Comparison of ENCODE assay signal across 21 mouse cellular contexts in the genomic region with DNA sequence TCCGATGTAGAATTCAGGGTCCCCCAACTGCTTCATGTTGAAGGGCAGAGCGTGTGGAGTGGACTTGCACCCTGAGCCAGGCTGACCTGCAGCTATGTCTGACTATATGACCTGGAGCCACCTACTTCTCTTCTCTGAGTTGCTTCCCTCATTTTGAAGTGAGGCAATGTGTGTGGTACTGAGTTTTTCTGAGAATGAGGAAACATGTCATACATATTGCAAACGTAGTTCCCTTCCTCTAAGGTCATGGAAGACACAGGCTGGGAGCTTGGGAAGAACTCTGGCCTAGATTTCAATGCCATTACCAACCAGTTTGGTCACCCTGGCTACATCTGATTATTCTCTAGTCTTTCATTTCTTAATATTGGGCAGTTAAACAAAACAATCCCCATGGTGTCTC. TPM values are rescaled to one million over a fixed set of nuclear protein-coding genes. Genes with fewer than 3 reads are reported as not detected.
DNase-seq lines count a peak whose midpoint lies in the region; ATAC-seq lines count a peak whose summit lies in the region.
"Had no signal": no experiment of that assay in that cellular context is flagged by ENCODE, and none has a peak within 500 bp of the region (broad histone marks: within the 10 kb centered on the region; RNA-seq: fewer than 3 reads in every experiment).

No protein-coding gene starts in this region.

- peak; percentile 35; the same call in 1 of the 2 replicates for ATAC-seq in liver, embryonic 16.5 days (ENCODE audit: low read depth)
- no peak for ATAC-seq in liver, embryonic 11.5 days (replicated peaks; ENCODE audit: low FRiP score)
- ATAC-seq: forebrain, embryonic 16.5 days; intestine, embryonic 15.5 days had no signal

- no peaks in the 10 kb centered on the region for H3K27me3 ChIP-seq in liver, embryonic 16.5 days (ENCODE audit: control insufficient read depth, insufficient read depth, low read depth, low read length)
- no peaks in the 10 kb centered on the region for H3K27me3 ChIP-seq in liver, embryonic 11.5 days (replicated peaks; ENCODE audit: control insufficient read depth, insufficient read depth, low read length)
- H3K27me3 ChIP-seq in splenic B cell, adult 2 months (ENCODE audit: control insufficient read depth, insufficient read depth, low read length, poor library complexity, severe bottlenecking): no peaks in the 10 kb centered on the region
- H3K27me3 ChIP-seq: embryonic facial prominence, embryonic 15.5 days; heart, embryonic 13.5 days; intestine, embryonic 15.5 days; limb, embryonic 13.5 days; lung, embryonic 15.5 days; midbrain, embryonic 12.5 days; neural tube, embryonic 13.5 days had no signal

- no peaks in the 10 kb centered on the region for H3K4me1 ChIP-seq in liver, embryonic 16.5 days (ENCODE audit: control insufficient read depth, low read depth, low read length)
- H3K4me1 ChIP-seq in liver, embryonic 11.5 days (replicated peaks; ENCODE audit: control insufficient read depth, insufficient read depth, low read length): no peaks in the 10 kb centered on the region
- H3K4me1 ChIP-seq: intestine, embryonic 15.5 days; midbrain, embryonic 12.5 days; neural tube, embryonic 13.5 days had no signal

- H3K4me2 ChIP-seq in liver, embryonic 16.5 days (ENCODE audit: low read depth, low read length): no peak overlapping the region
- no peak overlapping the region for H3K4me2 ChIP-seq in liver, embryonic 11.5 days
- H3K4me2 ChIP-seq: embryonic facial prominence, embryonic 15.5 days; heart, embryonic 13.5 days; hindbrain, embryonic 14.5 days; intestine, embryonic 15.5 days; limb, embryonic 13.5 days; lung, embryonic 15.5 days; midbrain, embryonic 12.5 days; neural tube, embryonic 13.5 days had no signal

- no peaks in the 10 kb centered on the region for H3K79me2 ChIP-seq in macrophage (ENCODE audit: inconsistent target)

- WGBS in liver, embryonic 16.5 days (ENCODE audit: insufficient replicate concordance): 52% methylated on average over 3 of the region's 3 CpGs
- WGBS in liver, embryonic 11.5 days: 73% methylated on average over 3 of the region's 3 CpGs
- 57% methylated on average over 3 of the region's 3 CpGs for WGBS in macrophage (ENCODE audit: missing documents)

- H3K27ac ChIP-seq in liver, embryonic 16.5 days (ENCODE audit: low read length): no peak overlapping the region
- no peak overlapping the region for H3K27ac ChIP-seq in liver, embryonic 11.5 days (ENCODE audit: low read depth, low read length)
- peak overlapping the region; percentile 65 for H3K27ac ChIP-seq in macrophage
- H3K27ac ChIP-seq: embryonic facial prominence, embryonic 15.5 days; heart, embryonic 13.5 days; hindbrain, embryonic 14.5 days; intestine, embryonic 15.5 days; limb, embryonic 13.5 days; lung, embryonic 15.5 days; midbrain, embryonic 12.5 days; neural tube, embryonic 13.5 days had no signal

- H3K4me3 ChIP-seq in liver, embryonic 16.5 days (ENCODE audit: low read depth, low read length): no peak overlapping the region
- no peak overlapping the region for H3K4me3 ChIP-seq in liver, embryonic 11.5 days (ENCODE audit: low read depth, low read length)
- H3K4me3 ChIP-seq in macrophage (ENCODE audit: inconsistent target): no peak overlapping the region
- H3K4me3 ChIP-seq: embryonic facial prominence, embryonic 15.5 days; heart, embryonic 13.5 days; intestine, embryonic 15.5 days; limb, embryonic 13.5 days; lung, embryonic 15.5 days; midbrain, embryonic 12.5 days; neural tube, embryonic 13.5 days had no signal

- no peak overlapping the region for H3K9ac ChIP-seq in liver, embryonic 16.5 days (ENCODE audit: low read depth, low read length)
- H3K9ac ChIP-seq in liver, embryonic 11.5 days (ENCODE audit: low read depth, low read length): no peak overlapping the region
- H3K9ac ChIP-seq: embryonic facial prominence, embryonic 15.5 days; heart, embryonic 13.5 days; hindbrain, embryonic 14.5 days; intestine, embryonic 15.5 days; limb, embryonic 13.5 days; lung, embryonic 15.5 days; midbrain, embryonic 12.5 days; neural tube, embryonic 13.5 days had no signal

- H3K36me3 ChIP-seq in liver, embryonic 16.5 days (ENCODE audit: control insufficient read depth, insufficient read depth): no peaks in the 10 kb centered on the region
- no peaks in the 10 kb centered on the region for H3K36me3 ChIP-seq in liver, embryonic 11.5 days (ENCODE audit: control insufficient read depth, insufficient read depth, low read length)
- no peaks in the 10 kb centered on the region for H3K36me3 ChIP-seq in macrophage (ENCODE audit: inconsistent target)
- H3K36me3 ChIP-seq in splenic B cell, adult 2 months (ENCODE audit: control insufficient read depth, insufficient read depth, low read length, poor library complexity, severe bottlenecking): no peaks in the 10 kb centered on the region
- H3K36me3 ChIP-seq: embryonic facial prominence, embryonic 15.5 days; heart, embryonic 13.5 days; intestine, embryonic 15.5 days; limb, embryonic 13.5 days; lung, embryonic 15.5 days; midbrain, embryonic 12.5 days; neural tube, embryonic 13.5 days had no signal

- no peak for DNase-seq in liver, embryonic 11.5 days (ENCODE audit: low spot score)
- peak; percentile 6 to 27 for DNase-seq in spleen, postnatal 36 days (ENCODE audit: low spot score in 2 of 2)
- no peak for DNase-seq in spleen, adult 18-20 months
- DNase-seq in splenic B cell, adult 2 months (ENCODE audit: low read depth, low spot score): peak; percentile 18
- DNase-seq in embryo, embryonic 10 days (ENCODE audit: low spot score): no peak
- no peak for DNase-seq in adrenal gland, adult 18-20 months (ENCODE audit: low spot score in 2 of 2)
- DNase-seq: cerebellum, adult 11 months; cerebellum, postnatal 10 days; kidney, postnatal 4 days; thymus, postnatal 36 days had no signal

- H3K9me3 ChIP-seq in liver, embryonic 16.5 days (replicated peaks; ENCODE audit: control insufficient read depth, low read length): no peaks in the 10 kb centered on the region
- H3K9me3 ChIP-seq in liver, embryonic 11.5 days (ENCODE audit: control insufficient read depth, low read length): no peaks in the 10 kb centered on the region
- H3K9me3 ChIP-seq: embryonic facial prominence, embryonic 15.5 days; heart, embryonic 13.5 days; intestine, embryonic 15.5 days; limb, embryonic 13.5 days; lung, embryonic 15.5 days; midbrain, embryonic 12.5 days; neural tube, embryonic 13.5 days had no signal

RNA-seq across cellular contexts. Expression of a gene that starts 54.1 kb away (rescaled TPM):
- polyA plus RNA-seq in liver, embryonic 16.5 days (2015; fragmentation: Nextera tagmentation; extraction: Ambion mirVana): 2.4 and 2.5 TPM in 2 replicates
- polyA plus RNA-seq in liver, embryonic 11.5 days (2014; fragmentation: Nextera tagmentation; extraction: Ambion mirVana): 3.9 and 4.1 TPM in 2 replicates
- total RNA-seq in macrophage (2018; cell fraction: chromatin; rRNA removed): 100 to 1,000 TPM in 21 of 26 experiments, 10 to 100 TPM in 5; 66.6 to 682 (median 239) TPM
- total RNA-seq in macrophage (2018; cell fraction: cytosol; rRNA removed): 10 to 100 TPM in 17 of 26 experiments, 1 to 10 TPM in 9; 5.9 to 25.9 (median 13.4) TPM
- total RNA-seq in macrophage (2018; cell fraction: nucleus; rRNA removed): 100 to 1,000 TPM in 21 of 26 experiments, 10 to 100 TPM in 5; 51.4 to 366 (median 145) TPM
- polyA plus RNA-seq in macrophage (2018): 7.7 to 9.7 TPM (median 9.5 TPM) in 3 replicates
- 1 to 10 TPM; 5.0 TPM for total RNA-seq in adrenal gland, adult 18-20 months (2021)

Comparison
In these comparisons a context has a peak if more than half of its experiments do, and no peak if none do; other contexts are left out.
1. DNase-seq: peak in spleen, postnatal 36 days (2 of 2) and splenic B cell, adult 2 months (single experiment); none in liver, embryonic 11.5 days (single experiment), spleen, adult 18-20 months (0 of 2), embryo, embryonic 10 days (single experiment) and adrenal gland, adult 18-20 months (0 of 2).